Mouse (Mus musculus) kidney, postnatal 4 days (tissue): ENCODE data around the gene Fam183b.
"Not testable (repeated sequence)": the region's sequence is repeated elsewhere in the genome, so short reads cannot be mapped to it uniquely, and the experiment has no call there.

ENCODE experiments used
- DNase-seq, 2 experiments: peaks; one replicate each; pipeline ENCODE4 v3.0.0; 2021; ENCODE audit warnings: mixed read lengths in 2 of 2

Fam183b gene

DNA sequence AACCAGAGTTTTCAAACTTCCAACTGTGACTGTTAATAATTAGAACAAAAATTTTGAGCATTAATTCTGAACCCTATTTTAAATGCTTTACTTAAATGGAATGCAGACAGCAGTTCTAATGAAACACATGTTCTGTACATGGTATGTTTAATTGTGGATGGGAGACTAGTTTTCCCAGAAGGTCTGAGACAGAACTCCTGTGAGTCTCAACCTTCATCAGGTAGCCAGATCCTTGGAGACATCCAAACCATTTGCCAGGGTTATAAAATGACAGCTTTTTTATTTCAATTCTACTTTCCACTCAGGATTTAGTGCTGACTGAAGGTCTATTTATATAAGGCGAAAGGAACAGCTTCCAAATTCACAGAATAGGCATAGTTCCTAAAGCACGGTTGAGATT lies 49.3 kb downstream of the Fam183b start, which contains the start of gene Olfr316:
Gene Olfr316, plus strand, starts transcription at position 301 of the 400 bp plus-strand sequence.
- no peak for DNase-seq

- not testable (repeated sequence) for DNase-seq
These were observed 50.7 kb downstream of the Fam183b start for GRCm38 (mm10) chr11:58751096-58751495.
